Mouse (Mus musculus): ENCODE data around the gene Iqsec1. TPM values are rescaled to one million over a fixed set of nuclear protein-coding genes. Genes with fewer than 3 reads are reported as not detected.
A peak's percentile ranks its signal among the peaks of the same experiment; 100 is the strongest.

Gene Iqsec1
- total RNA-seq, 2 experiments from 2014 or later, result 63.8 to 111 TPM

- peak overlapping the region; percentile 94 for H3K27ac ChIP-seq
- peak overlapping the region; percentile 90 for H3K4me3 ChIP-seq
- intact Hi-C loops (cut with DNase I), result loop anchor here (5.0 kb wide), 1 partner anchor 43 kb away; no protein-coding TSS in a partner anchor
- DNase-seq, result no peak
- TF ChIP-seq CTCF (IDR thresholded peaks at IDR 0.05), result no peak
Observed at GRCm38 (mm10) chr6:90715245-90715905, 273.1 kb downstream of the Iqsec1 start.

GRCm38 (mm10) chr6:90713650-90714049 is 274.8 kb downstream of the Iqsec1 start:
- Histone ChIP-seq H3K4me3 (no peak overlapping the region), H3K27ac (peak overlapping the region; percentile 86)
- no peak for DNase-seq
- intact Hi-C loops (cut with DNase I), result no loop called here
- TF ChIP-seq CTCF (IDR thresholded peaks at IDR 0.05), result no peak

GRCm38 (mm10) chr6:90712486-90713480 is 275.7 kb downstream of the Iqsec1 start:
- no peak for DNase-seq
- intact Hi-C loops (cut with DNase I), result no loop called here
- no peak for TF ChIP-seq CTCF (IDR thresholded peaks at IDR 0.05)

GRCm38 (mm10) chr6:90712063-90712462 is 276.4 kb downstream of the Iqsec1 start:
- TF ChIP-seq CTCF (IDR thresholded peaks at IDR 0.05), result no peak
- H3K27ac ChIP-seq, result peak overlapping the region; percentile 86
- H3K4me3 ChIP-seq, result peak overlapping the region; percentile 43
- intact Hi-C loops (cut with DNase I), result no loop called here
- no peak for DNase-seq

More at GRCm38 (mm10) chr6:90712486-90713480, 275.7 kb downstream of the Iqsec1 start:
- Histone ChIP-seq H3K27ac (peak overlapping the region; percentile 86), H3K4me3 (peak overlapping the region; percentile 43)

GRCm38 (mm10) chr6:90711476-90712035 is 276.9 kb downstream of the Iqsec1 start:
- DNase-seq, result no peak
- peak overlapping the region; percentile 86 for H3K27ac ChIP-seq

GRCm38 (mm10) chr6:90710778-90711177 is 277.7 kb downstream of the Iqsec1 start:
- no peak overlapping the region for H3K4me3 ChIP-seq
- H3K27ac ChIP-seq, result peak overlapping the region; percentile 86
- no peak for TF ChIP-seq CTCF (IDR thresholded peaks at IDR 0.05)
- DNase-seq, result no peak
- intact Hi-C loops (cut with DNase I), result no loop called here

More at GRCm38 (mm10) chr6:90711476-90712035, 276.9 kb downstream of the Iqsec1 start:
- no peak for TF ChIP-seq CTCF (IDR thresholded peaks at IDR 0.05)
- peak overlapping the region; percentile 29 for H3K4me3 ChIP-seq
- intact Hi-C loops (cut with DNase I), result no loop called here

GRCm38 (mm10) chr6:90709929-90710777 is 278.3 kb downstream of the Iqsec1 start:
- Histone ChIP-seq H3K4me3 (no peak overlapping the region), H3K27ac (peak overlapping the region; percentile 86)
- no peak for DNase-seq
- no peak for TF ChIP-seq CTCF (IDR thresholded peaks at IDR 0.05)
- intact Hi-C loops (cut with DNase I), result no loop called here

GRCm38 (mm10) chr6:90708061-90708618 is 280.3 kb downstream of the Iqsec1 start:
- Histone ChIP-seq H3K27ac (peak overlapping the region; percentile 94), H3K4me3 (no peak overlapping the region)
- TF ChIP-seq CTCF (IDR thresholded peaks at IDR 0.05), result no peak
- no peak for DNase-seq
- intact Hi-C loops (cut with DNase I), result no loop called here

GRCm38 (mm10) chr6:90707143-90707542 is 281.3 kb downstream of the Iqsec1 start:
- intact Hi-C loops (cut with DNase I), result no loop called here
- DNase-seq, result peak; percentile 77
- Histone ChIP-seq H3K27ac (peak overlapping the region; percentile 94), H3K4me3 (no peak overlapping the region; the same call in 1 of the 2 replicates)
- no peak for TF ChIP-seq CTCF (IDR thresholded peaks at IDR 0.05)

- Histone ChIP-seq H3K4me3 (peak overlapping the region; percentile 29), H3K27ac (peak overlapping the region; percentile 94)
- TF ChIP-seq CTCF (IDR thresholded peaks at IDR 0.05), result no peak; the same call in 1 of the 2 replicates
- intact Hi-C loops (cut with DNase I), result no loop called here
- DNase-seq, result peak; percentile 77
Observed at GRCm38 (mm10) chr6:90706490-90706889, 282.0 kb downstream of the Iqsec1 start.

- peak overlapping the region; percentile 94 for H3K27ac ChIP-seq
- no peak overlapping the region for H3K4me3 ChIP-seq
- DNase-seq, result no peak
- intact Hi-C loops (cut with DNase I), result no loop called here
- TF ChIP-seq CTCF (IDR thresholded peaks at IDR 0.05), result peak; percentile 52
Observed at GRCm38 (mm10) chr6:90705738-90706137, 282.7 kb downstream of the Iqsec1 start.

All from gastrocnemius, adult 2 months (tissue).